Mouse (Mus musculus): ENCODE data around the gene Rnd1.

Rnd1 gene

DNA sequence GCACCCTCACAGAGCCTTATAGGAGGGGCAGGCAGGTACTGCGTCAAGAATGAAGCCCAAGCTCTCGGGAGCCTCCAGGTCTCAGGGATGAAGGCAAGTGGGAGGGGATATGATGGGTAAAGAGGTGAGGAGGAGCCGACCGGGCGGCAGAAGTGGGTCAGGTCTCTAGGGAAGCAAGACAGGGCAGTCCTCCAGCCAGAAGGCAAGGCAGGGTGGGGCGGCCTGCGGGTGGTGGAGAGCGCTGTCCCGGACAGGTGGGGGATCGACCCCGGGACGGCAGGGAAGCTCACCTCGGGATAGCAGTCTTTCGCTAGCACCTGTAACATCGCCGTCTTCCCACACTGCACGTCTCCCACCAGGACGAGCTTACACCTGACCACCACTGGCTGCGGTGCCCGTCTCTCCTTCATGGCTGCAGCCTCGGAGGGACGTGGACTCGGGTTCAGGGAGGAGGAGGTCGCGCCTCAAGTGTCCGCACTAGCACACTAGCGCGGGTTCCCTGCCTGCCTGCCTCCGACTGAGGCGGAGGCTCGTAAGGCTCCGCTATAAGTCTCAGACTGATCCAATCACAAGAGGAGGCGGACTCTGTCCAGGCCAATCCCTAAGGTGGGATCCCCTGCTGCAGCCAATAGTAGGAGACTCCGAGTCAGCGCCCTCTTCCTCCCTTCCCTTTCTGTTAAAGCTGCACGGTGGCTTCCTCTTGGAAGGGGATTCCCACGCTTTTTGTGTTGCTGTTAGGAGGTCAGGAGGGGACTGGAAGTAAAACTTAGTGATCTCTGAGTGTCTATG, at the start of gene Rnd1:
Gene Rnd1 (minus strand): TSS at position 522 of the 789 bp plus-strand sequence.
- DNase-seq (ENCODE audit: low read depth): peak; percentile 72

DNA sequence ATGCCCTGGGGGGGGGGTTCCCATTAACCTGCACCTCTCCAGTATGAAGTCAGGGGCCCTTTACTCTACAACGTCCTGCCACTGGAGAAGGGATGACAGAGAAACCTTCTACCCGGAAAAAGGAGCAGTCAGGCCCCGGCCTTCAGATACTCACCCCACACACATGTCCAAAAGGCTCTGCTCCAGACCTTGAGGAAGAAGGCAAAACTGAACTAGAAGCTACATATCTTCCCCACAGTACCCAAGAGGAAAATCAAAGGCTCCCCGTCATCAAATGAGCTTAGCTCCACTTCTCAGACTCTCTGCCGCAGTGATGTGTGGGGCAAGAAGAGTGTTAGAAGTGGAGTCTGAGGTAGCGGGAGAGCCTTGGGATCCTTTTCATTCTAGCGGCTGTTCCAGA, 49.5 kb upstream of the Rnd1 start:
- no peak for DNase-seq (ENCODE audit: low read depth)

DNA sequence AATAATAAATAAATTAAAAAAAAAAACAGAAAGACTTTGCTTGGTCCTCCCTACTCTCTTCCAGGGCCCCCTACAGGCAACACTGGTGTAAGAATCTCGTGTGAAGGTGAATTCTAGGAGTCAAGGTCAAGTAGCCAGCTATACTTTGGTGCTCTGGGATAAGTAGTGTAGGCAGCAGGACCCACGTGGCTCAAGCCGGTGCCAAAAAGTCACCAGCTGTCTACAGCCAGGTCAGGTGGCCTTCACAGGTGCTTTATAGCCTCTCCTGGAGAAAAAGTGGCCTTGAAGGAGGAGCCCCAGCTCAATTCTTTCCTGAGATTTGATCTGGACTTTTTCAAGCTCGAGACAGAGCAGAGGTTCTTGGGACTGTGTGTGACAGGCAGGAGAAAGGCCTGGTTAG, 48.8 kb upstream of the Rnd1 start:
- no peak for DNase-seq (ENCODE audit: low read depth)

DNA sequence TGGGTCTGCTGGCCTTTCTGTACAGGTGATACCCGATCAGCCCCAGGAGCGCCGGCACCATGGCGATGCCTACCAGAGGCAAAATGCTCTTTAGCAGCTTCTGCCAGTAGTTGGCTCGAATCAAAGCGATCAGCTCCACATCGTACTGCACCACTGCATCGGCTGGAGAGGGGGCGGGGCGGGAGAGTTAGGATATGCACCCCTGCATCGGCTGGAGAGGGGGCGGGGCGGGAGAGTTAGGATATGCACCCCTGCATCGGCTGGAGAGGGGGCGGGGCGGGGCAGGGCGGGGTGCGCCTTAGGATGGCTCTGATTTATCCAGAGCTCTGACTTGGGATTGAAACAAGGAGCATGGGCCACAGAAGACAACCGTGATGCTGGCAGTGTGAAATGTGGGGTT, 47.2 kb upstream of the Rnd1 start:
- no peak for DNase-seq (ENCODE audit: low read depth)

GRCm38 (mm10) chr15:98722854-98723253, 45.6 kb upstream of the Rnd1 start:
- no peak for DNase-seq (ENCODE audit: low read depth)

DNA sequence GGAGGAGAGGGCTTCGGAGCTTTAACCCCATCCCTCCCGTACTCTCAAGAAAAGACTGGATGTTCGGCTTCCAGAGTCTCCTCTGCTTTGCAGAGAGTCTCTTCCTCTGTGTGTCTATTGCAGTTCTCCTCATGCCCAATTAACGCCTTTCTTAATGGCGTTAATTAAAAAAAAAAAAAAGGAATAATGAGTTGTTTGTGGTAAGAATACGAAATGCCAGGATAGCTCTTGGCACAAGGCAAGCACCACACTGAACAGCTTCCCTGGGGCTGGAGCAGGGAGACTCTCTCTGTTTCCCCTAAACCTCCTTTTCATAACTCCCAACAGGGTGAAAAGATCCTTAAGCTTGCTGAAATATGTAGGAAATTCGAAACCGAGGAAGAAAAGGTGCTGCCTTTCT, 44.9 kb upstream of the Rnd1 start:
- no peak for DNase-seq (ENCODE audit: low read depth)

DNA sequence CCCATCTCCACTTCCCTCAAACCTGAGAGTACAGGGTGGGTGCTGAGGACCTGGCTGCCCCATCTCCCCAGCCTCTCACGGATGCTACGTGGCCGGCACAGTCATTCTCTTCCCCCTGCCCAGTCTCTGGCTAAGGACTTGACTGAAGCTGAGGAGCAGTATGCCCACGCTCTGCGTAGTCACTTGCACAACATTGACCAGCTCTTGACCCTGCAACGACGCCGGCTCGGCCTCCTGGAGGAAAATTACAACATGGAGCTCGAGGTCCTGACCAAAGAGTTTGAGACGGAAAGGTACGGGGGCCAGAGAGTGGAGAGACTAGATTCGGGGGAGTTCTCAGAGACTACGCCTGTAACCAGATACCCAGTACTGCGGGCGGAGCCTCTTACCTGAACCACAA, 40.0 kb upstream of the Rnd1 start:
- no peak for DNase-seq (ENCODE audit: low read depth)

DNA sequence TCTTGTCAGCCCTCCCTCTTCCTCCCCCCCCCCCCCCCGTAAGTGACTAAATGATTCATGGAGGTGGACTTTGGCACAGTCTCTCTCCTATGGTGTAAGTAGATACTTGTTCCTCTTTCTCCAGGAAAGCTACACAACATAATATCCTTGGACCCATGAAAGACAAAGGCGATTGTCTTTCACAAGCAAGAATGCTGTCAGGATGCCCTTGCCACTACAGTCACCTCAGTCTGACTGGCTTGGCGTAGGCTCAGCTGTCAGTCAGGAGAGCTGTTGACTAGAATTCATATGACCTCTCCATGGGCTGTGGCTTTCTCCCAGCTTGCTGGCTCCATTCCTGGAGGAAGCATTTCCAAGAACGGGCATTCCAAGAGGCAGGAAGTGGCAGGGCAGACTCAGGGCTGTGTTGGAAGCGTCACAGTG, 37.0 kb upstream of the Rnd1 start:
- no peak for DNase-seq (ENCODE audit: low read depth)

GRCm38 (mm10) chr15:98710442-98710841, 33.2 kb upstream of the Rnd1 start:
- DNase-seq (ENCODE audit: low read depth): peak; percentile 50

GRCm38 (mm10) chr15:98707766-98708372, 30.6 kb upstream of the Rnd1 start, which contains the start of gene Ccdc65:
Gene Ccdc65 (plus strand): TSS chr15:98708207.
- peak; percentile 84 for DNase-seq (ENCODE audit: low read depth)

DNA sequence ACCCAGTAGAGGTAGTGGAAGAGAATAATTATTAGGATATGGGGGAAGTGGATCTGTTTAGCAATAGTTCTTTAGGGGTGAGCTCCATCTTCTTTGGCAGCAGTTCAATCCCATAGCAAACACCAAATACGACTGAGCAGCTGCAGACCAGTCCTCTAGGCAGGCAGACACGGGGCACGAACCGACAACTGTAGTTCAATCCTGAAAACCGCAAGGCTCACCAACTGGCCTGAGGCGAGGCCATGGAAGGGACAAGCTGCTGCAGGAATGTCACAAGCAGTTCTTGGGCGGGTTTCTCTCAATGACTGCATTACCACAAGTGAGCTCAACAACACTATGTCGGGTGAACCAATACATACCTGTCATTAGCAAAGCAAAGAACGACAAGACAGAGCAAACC, 27.1 kb upstream of the Rnd1 start:
- no peak for DNase-seq (ENCODE audit: low read depth)

DNA sequence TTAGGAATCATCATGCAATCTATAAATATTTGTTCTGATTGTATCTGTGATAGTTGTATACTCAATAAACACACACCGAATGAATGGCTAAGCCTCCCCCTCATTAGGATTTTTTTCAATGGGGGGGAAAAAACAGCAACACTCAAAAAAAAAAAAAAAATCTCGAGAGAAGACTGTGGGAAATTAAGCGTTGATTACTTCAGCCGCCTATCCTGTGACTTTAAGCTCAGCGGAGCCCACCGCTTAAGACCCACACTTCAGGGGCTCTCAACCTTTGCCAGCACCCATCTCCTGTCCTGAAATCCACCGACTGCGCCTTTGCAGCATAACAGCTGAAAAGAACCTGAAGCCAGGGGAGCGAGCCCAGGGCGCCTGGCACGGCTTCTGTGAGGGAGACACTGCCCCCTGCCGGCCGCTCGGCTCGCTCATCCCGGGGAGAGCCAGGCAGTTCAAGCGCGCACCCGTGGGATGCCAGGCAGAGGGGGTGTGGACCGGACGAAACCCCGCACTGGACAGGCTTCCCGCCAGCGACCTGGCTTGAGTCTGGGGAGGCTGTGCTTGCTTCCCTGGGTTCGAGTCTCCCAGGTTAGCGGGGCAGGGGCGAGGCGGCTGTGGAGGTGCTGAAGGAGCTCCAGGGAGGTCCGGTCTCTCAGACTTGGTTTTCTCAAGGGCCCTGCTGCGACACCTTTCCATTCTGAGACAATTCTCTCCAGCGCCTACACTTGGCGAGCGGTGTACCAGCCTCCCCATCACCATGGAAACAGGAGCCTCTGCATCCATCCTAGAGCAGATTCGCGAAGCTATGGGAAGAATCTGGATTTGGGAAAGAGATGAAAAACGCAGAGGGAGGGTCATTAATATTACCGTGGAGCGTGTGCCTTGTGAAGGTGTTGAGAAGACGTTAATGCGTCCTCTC, 22.2 kb upstream of the Rnd1 start:
- DNase-seq (ENCODE audit: low read depth): peak; percentile 58

GRCm38 (mm10) chr15:98696216-98696615, 19.0 kb upstream of the Rnd1 start:
- DNase-seq (ENCODE audit: low read depth): no peak

DNA sequence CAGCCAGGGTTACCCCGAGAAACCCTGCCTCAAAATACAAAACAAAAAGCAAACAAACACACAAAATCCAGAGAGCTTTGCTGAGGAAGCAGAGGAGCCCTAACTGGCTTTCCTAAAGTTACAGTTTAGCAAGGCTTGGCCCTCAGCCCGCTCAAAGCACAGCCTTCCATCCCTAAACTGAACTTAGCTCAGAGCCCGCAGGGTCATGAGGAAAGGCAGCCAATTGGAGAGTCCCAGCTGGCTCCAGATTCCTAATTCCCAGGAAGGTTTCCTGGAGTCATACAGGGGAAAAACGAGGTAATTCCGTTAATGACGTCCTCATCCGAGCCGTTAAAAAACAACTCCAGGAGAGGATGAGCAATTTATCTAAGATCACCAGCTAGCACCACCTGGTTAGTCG, 18.5 kb upstream of the Rnd1 start:
- DNase-seq (ENCODE audit: low read depth): no peak

DNA sequence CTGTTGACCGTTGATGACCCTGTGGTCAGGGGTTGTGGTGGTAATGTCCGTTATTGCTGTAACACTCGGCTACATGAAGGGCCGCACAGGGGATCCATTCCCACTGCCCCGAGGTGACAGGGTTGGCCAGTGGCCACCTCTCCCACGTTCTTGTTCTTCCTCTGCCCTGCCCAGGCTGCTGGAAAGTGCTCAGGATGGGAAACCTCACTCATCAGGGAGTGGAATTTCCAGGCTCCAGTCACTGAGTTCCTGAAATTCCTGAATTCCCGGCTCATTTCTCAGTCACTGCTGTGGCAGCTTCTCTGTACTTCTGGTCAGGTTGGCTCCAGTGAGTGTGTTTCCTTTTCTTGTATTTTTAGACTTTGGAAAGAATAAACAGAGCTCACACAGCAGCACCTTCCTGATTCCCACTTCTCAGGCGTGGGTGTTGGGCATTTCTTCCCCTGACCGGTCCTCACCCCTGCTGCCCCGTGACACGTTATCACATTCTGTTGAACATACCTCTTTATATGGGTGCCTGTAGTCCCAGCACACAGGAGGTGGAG, 15.0 kb upstream of the Rnd1 start:
- DNase-seq (ENCODE audit: low read depth): no peak

DNA sequence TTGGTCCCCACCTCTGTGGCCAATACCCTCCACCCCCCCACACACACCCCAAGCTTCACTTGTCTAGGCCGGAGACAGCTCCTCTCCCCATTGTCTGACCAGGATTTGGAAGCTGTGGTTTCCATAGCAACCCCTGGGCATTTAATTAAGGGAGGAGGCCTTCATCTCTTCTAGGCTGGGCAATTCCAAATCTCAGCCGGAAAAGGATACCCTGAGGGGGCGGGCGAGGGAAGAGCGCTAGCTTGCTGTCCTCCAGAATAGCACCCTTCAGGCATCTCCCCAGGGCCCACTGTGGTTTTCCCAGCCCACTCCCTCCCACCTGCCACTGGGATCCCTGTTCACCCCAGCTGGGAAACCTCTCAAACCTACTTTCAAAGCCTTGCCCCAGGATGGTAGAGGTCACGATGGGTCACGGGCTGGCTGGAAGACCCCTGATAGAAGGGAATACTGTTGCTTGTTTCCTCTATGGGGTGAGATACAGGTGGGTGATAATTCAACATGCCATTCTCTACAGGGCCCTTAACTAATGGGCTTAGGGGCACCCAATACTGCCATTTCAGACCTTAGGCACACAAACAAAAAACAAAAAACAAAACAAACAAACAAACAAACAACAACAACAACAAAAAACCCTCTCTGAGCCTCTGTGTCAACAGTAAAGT, 14.4 kb upstream of the Rnd1 start:
- no peak for DNase-seq (ENCODE audit: low read depth)

- DNase-seq (ENCODE audit: low read depth): no peak
These were observed 12.4 kb upstream of the Rnd1 start for GRCm38 (mm10) chr15:98689682-98690081.

- DNase-seq (ENCODE audit: low read depth): no peak
These were observed 8.7 kb upstream of the Rnd1 start for GRCm38 (mm10) chr15:98685926-98686325.

GRCm38 (mm10) chr15:98683746-98684145, 6.5 kb upstream of the Rnd1 start:
- DNase-seq (ENCODE audit: low read depth): no peak

DNA sequence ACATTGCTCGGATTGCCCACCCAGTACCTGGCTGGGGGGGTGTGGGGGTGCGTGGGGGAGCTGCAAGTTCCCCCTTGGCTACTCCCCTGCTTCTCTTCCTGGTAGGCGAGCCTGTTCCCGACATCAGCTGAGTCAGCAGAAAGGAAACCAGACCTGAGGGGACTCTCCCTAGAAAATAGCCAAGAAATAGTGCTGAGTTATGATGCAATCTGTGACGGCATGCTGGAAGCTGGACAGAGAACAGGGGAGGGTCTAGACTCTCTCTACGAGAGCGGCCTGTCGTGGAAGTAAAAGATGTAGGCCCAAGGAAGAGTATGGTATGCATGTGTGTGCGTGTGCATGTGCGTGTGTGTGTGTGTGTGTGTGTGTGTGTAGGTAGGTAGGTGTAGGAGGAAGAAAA, 5.9 kb upstream of the Rnd1 start:
- no peak for DNase-seq (ENCODE audit: low read depth)

- no peak for DNase-seq (ENCODE audit: low read depth)
These were observed 4.4 kb upstream of the Rnd1 start for GRCm38 (mm10) chr15:98681633-98682032.

DNA sequence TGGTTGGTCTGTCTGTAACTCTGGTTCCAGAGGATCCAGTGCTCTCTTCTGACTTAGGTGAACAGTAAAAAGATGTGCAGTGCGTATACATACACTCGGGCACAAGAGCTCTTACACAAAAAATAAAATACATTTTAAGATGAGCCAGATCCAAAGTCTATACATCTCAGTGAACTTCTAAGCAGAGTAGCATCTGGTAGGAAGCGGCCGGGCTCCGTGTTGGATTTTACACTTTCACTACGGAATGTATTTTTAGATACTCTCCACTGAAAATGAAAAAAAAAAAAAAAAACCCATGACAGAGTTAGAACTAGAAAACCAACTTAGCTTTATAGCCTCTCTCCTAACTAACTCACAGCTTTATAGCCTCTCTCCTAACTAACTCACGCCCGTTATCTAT, 3.4 kb upstream of the Rnd1 start:
- no peak for DNase-seq (ENCODE audit: low read depth)

All from c-Kit-positive CD71-positive TER-119-negative erythroid progenitor cells, embryonic 14.5 days (primary cell).